Mouse (Mus musculus) hindbrain, embryonic 11.5 days (tissue): ENCODE measurements around the gene Rabgap1. TPM values are rescaled to one million over a fixed set of nuclear protein-coding genes. Genes with fewer than 3 reads are reported as not detected.
A peak's percentile ranks its signal among the peaks of the same experiment; 100 is the strongest.

Source experiments
- ATAC-seq: fragments of 200-750 bp; cut with Nextera tagmentation; 2 replicates; pipeline ENCODE4 v1.8.0; 2017; ENCODE audit warnings: mild to moderate bottlenecking, moderate TSS enrichment, moderate library complexity; ENCODE audit not compliant: low FRiP score
- DNase-seq: peaks from one replicate; pipeline ENCODE4 v3.0.0-alpha.2; 2015; ENCODE audit warnings: low spot score
- H3K27ac ChIP-seq: fragments of 300-500 bp; sonication (generic); 2 replicates; pipeline ENCODE4 v1.5.1; 2014; ENCODE audit warnings: mild to moderate bottlenecking, low read depth, low read length
- H3K27me3 ChIP-seq: fragments of 300-500 bp; sonication (generic); 2 replicates; pipeline ENCODE4 v1.6.1; 2014; ENCODE audit warnings: mild to moderate bottlenecking, low read length, moderate library complexity, mixed read lengths; ENCODE audit not compliant: control insufficient read depth, insufficient read depth
- H3K36me3 ChIP-seq: fragments of 300-500 bp; sonication (generic); 2 replicates; pipeline ENCODE4 v1.6.1; 2014; ENCODE audit warnings: mild to moderate bottlenecking, low read length, moderate library complexity, mixed read lengths; ENCODE audit not compliant: control insufficient read depth, insufficient read depth
- H3K4me1 ChIP-seq: fragments of 300-500 bp; sonication (generic); replicated peaks from 2 replicates; pipeline ENCODE4 v1.6.1; 2014; ENCODE audit warnings: low read length, mixed read lengths; ENCODE audit not compliant: control insufficient read depth, insufficient read depth
- H3K4me2 ChIP-seq: fragments of 300-500 bp; sonication (generic); replicated peaks from 2 replicates; pipeline ENCODE4 v1.6.1; 2014; ENCODE audit warnings: mild to moderate bottlenecking, low read depth, low read length
- H3K4me3 ChIP-seq: fragments of 300-500 bp; sonication (generic); 2 replicates; pipeline ENCODE4 v1.5.1; 2014; ENCODE audit warnings: low read depth, low read length
- H3K9ac ChIP-seq: fragments of 300-500 bp; sonication (generic); 2 replicates; pipeline ENCODE4 v1.6.1; 2014; ENCODE audit warnings: low read depth, low read length
- H3K9me3 ChIP-seq: fragments of 300-500 bp; sonication (generic); 2 replicates; pipeline ENCODE4 v1.6.1; 2016; ENCODE audit warnings: low read length; ENCODE audit not compliant: control insufficient read depth
- WGBS: fragments of 180-500 bp; shearing (Covaris S2); extraction: QIAGEN DNeasy Blood & Tissue Kit; methylation state at CpG from one replicate; pipeline ENCODE4 v1.1.7; 2014; 5-methylcytosine and 5-hydroxymethylcytosine counted together
- polyA plus RNA-seq: library from polyadenylated mRNA; unstranded; fragments of >200 nt; fragmentation: Nextera tagmentation; extraction: Ambion mirVana; gene quantifications from 2 replicates; pipeline ENCODE4 v1.2.1, GENCODE M21; 2014

The Rabgap1 gene
- 51.3 and 86.2 TPM in 2 replicates for polyA plus RNA-seq

GRCm38 (mm10) chr2:37442611-37443591 lies at the start of gene Rabgap1, which contains the start of the genes Zbtb26 and Zbtb6:
TSS of gene Rabgap1 (plus strand) at chr2:37443279.
TSS of gene Zbtb26 (minus strand) at chr2:37443135.
TSS of gene Zbtb6 (minus strand) at chr2:37443171.
- WGBS, result under 1% methylated on average over 51 of the region's 51 CpGs
- DNase-seq (peak; percentile 97), ATAC-seq (peak; percentile 100)

GRCm38 (mm10) chr2:37395539-37395938 lies 47.5 kb upstream of the Rabgap1 start:
- H3K4me2 ChIP-seq, result no peak overlapping the region
- DNase-seq (no peak), ATAC-seq (no peak)
- 76% methylated on average over 1 of the region's 1 CpGs for WGBS
- no peaks in the 10 kb centered on the region for H3K4me1 ChIP-seq
- no peak overlapping the region for H3K27ac ChIP-seq
- H3K4me3 ChIP-seq, result no peak overlapping the region
- no peaks in the 10 kb centered on the region for H3K9me3 ChIP-seq
- no peak overlapping the region for H3K9ac ChIP-seq
- peaks cover 4% of the 10 kb centered on the region; the same call in 1 of the 2 replicates for H3K36me3 ChIP-seq
- no peaks in the 10 kb centered on the region for H3K27me3 ChIP-seq

More at GRCm38 (mm10) chr2:37442611-37443591, at the start of gene Rabgap1, which contains the start of the genes Zbtb26 and Zbtb6:
- Histone ChIP-seq H3K27ac (peak within 1 kb of the TSS; percentile 85), H3K36me3 (no peaks in the 10 kb centered on the region), H3K4me1 (no peaks in the 10 kb centered on the region), H3K9me3 (no peaks in the 10 kb centered on the region), H3K9ac (peak within 1 kb of the TSS; percentile 94), H3K4me2 (peak within 1 kb of the TSS; percentile 68), H3K4me3 (peak within 1 kb of the TSS; percentile 89), H3K27me3 (no peaks in the 10 kb centered on the region)

- Histone ChIP-seq H3K9me3 (no peaks in the 10 kb centered on the region), H3K4me2 (peak overlapping the region; percentile 59), H3K9ac (peak overlapping the region; percentile 97), H3K4me1 (no peaks in the 10 kb centered on the region), H3K36me3 (no peaks in the 10 kb centered on the region), H3K27ac (peak overlapping the region; percentile 97), H3K4me3 (peak overlapping the region; percentile 95), H3K27me3 (no peaks in the 10 kb centered on the region)
- ATAC-seq (no peak), DNase-seq (no peak)
- 12% methylated on average over 3 of the region's 3 CpGs for WGBS
Measured at GRCm38 (mm10) chr2:37421903-37422302, 21.2 kb upstream of the Rabgap1 start.

- no peaks in the 10 kb centered on the region for H3K36me3 ChIP-seq
- H3K9ac ChIP-seq, result peak within 1 kb of the TSS; percentile 97
- H3K4me2 ChIP-seq, result peak within 1 kb of the TSS; percentile 59
- ATAC-seq (peak; percentile 98), DNase-seq (peak; percentile 97)
- no peaks in the 10 kb centered on the region for H3K9me3 ChIP-seq
- no peaks in the 10 kb centered on the region for H3K4me1 ChIP-seq
- peak within 1 kb of the TSS; percentile 97 for H3K27ac ChIP-seq
- WGBS, result under 1% methylated on average over 53 of the region's 75 CpGs
- peak within 1 kb of the TSS; percentile 95 for H3K4me3 ChIP-seq
- no peaks in the 10 kb centered on the region for H3K27me3 ChIP-seq
Measured at GRCm38 (mm10) chr2:37422306-37423304, 20.5 kb upstream of the Rabgap1 start, which contains the start of gene Rc3h2. TSS of gene Rc3h2 (minus strand) at chr2:37422903.

GRCm38 (mm10) chr2:37423671-37424070 lies 19.4 kb upstream of the Rabgap1 start:
- no peak overlapping the region for H3K4me3 ChIP-seq
- DNase-seq, result no peak

GRCm38 (mm10) chr2:37430593-37431464 lies 12.2 kb upstream of the Rabgap1 start:
- Histone ChIP-seq H3K4me1 (no peaks in the 10 kb centered on the region), H3K27ac (peak overlapping the region; percentile 98), H3K9ac (peak overlapping the region; percentile 94), H3K4me3 (peak overlapping the region; percentile 90), H3K27me3 (no peaks in the 10 kb centered on the region), H3K36me3 (no peaks in the 10 kb centered on the region), H3K4me2 (peak overlapping the region; percentile 79), H3K9me3 (no peaks in the 10 kb centered on the region)
- WGBS, result under 1% methylated on average over 38 of the region's 38 CpGs
- ATAC-seq (peak; percentile 96), DNase-seq (peak; percentile 88)

More at GRCm38 (mm10) chr2:37423671-37424070, 19.4 kb upstream of the Rabgap1 start:
- Histone ChIP-seq H3K9me3 (no peaks in the 10 kb centered on the region), H3K4me1 (no peaks in the 10 kb centered on the region), H3K27ac (no peak overlapping the region), H3K4me2 (no peak overlapping the region), H3K9ac (no peak overlapping the region), H3K27me3 (no peaks in the 10 kb centered on the region), H3K36me3 (no peaks in the 10 kb centered on the region)
- no peak for ATAC-seq
- 68% methylated on average over 3 of the region's 3 CpGs for WGBS

GRCm38 (mm10) chr2:37431609-37432008 lies 11.5 kb upstream of the Rabgap1 start:
- Histone ChIP-seq H3K9ac (peak overlapping the region; percentile 94), H3K27me3 (no peaks in the 10 kb centered on the region), H3K9me3 (no peaks in the 10 kb centered on the region), H3K4me1 (no peaks in the 10 kb centered on the region), H3K36me3 (no peaks in the 10 kb centered on the region), H3K4me3 (peak overlapping the region; percentile 90), H3K4me2 (peak overlapping the region; percentile 79), H3K27ac (peak overlapping the region; percentile 98)
- ATAC-seq (peak; percentile 43), DNase-seq (peak; percentile 49)
- WGBS, result 21% methylated on average over 7 of the region's 7 CpGs
